Mouse (Mus musculus): ENCODE data around the gene H2-Ke6. TPM values are rescaled to one million over a fixed set of nuclear protein-coding genes. Genes with fewer than 3 reads are reported as not detected.

Gene H2-Ke6
- polyA plus RNA-seq (2021): 49.3 TPM

GRCm38 (mm10) chr17:34027656-34028223 lies at the start of gene H2-Ke6:
TSS of gene H2-Ke6 (minus strand) at chr17:34028060.
- TF ChIP-seq CTCF (IDR thresholded peaks at IDR 0.05): no peak
- ATAC-seq (peak; percentile 55), DNase-seq (ENCODE audit: low read depth, low spot score) (no peak)
- ChIA-PET CTCF (no interaction called here), POLR2A (no interaction called here)
- in situ Hi-C loops (cut with MboI; ENCODE audit: low pct_unique_long_range_greater_than_20kb): no loop called here
- no peaks in the 10 kb centered on the region for H3K27me3 ChIP-seq

- CTCF ChIA-PET: interaction anchor here (0.7 to 2.1 kb wide), 11 partner anchors 11 to 92 kb away, joined by 3 to 8 read pairs (median 3); partner anchors contain the start of gene H2-Oa
- in situ Hi-C loops (cut with MboI; ENCODE audit: low pct_unique_long_range_greater_than_20kb): loop anchor here (5.0 kb wide), 1 partner anchor 90 kb away; no protein-coding TSS in a partner anchor
- POLR2A ChIA-PET: interaction anchor here (0.9 to 1.0 kb wide), 2 partner anchors 25 to 93 kb away, joined by 3 read pairs; no protein-coding TSS in a partner anchor
- no peak for ATAC-seq
- peak; percentile 27 for DNase-seq (ENCODE audit: low read depth, low spot score)
- peak; percentile 93 for TF ChIP-seq CTCF (IDR thresholded peaks at IDR 0.05)
- H3K27me3 ChIP-seq: peaks cover 9% of the 10 kb centered on the region
These were observed 49.7 kb upstream of the H2-Ke6 start for GRCm38 (mm10) chr17:34077549-34077948.

GRCm38 (mm10) chr17:34075271-34075670 lies 47.4 kb upstream of the H2-Ke6 start:
- peaks cover 9% of the 10 kb centered on the region for H3K27me3 ChIP-seq
- ChIA-PET POLR2A (no interaction called here), CTCF (interaction anchor here (1.0 to 1.1 kb wide), 3 partner anchors 21 to 93 kb away, joined by 3 to 4 read pairs (median 4); no protein-coding TSS in a partner anchor)
- ATAC-seq (no peak), DNase-seq (ENCODE audit: low read depth, low spot score) (no peak)
- peak; percentile 79 for TF ChIP-seq CTCF (IDR thresholded peaks at IDR 0.05)
- in situ Hi-C loops (cut with MboI; ENCODE audit: low pct_unique_long_range_greater_than_20kb): loop anchor here (5.0 kb wide), 1 partner anchor 92 kb away; no protein-coding TSS in a partner anchor

GRCm38 (mm10) chr17:34072091-34072490 lies 44.2 kb upstream of the H2-Ke6 start:
- no peak for TF ChIP-seq CTCF (IDR thresholded peaks at IDR 0.05)
- in situ Hi-C loops (cut with MboI; ENCODE audit: low pct_unique_long_range_greater_than_20kb): no loop called here
- ChIA-PET CTCF (interaction anchor here (1.6 kb wide), 1 partner anchor 13 kb away, joined by 3 read pairs; no protein-coding TSS in a partner anchor), POLR2A (no interaction called here)
- DNase-seq (ENCODE audit: low read depth, low spot score): no peak
- no peak for ATAC-seq
- peaks cover 6% of the 10 kb centered on the region for H3K27me3 ChIP-seq

GRCm38 (mm10) chr17:34068864-34069263 lies 41.0 kb upstream of the H2-Ke6 start:
- CTCF ChIA-PET: no interaction called here
- TF ChIP-seq CTCF (IDR thresholded peaks at IDR 0.05): no peak
- in situ Hi-C loops (cut with MboI; ENCODE audit: low pct_unique_long_range_greater_than_20kb): no loop called here
- ATAC-seq (no peak), DNase-seq (ENCODE audit: low read depth, low spot score) (no peak)
- POLR2A ChIA-PET: no interaction called here
- H3K27me3 ChIP-seq: no peaks in the 10 kb centered on the region

- TF ChIP-seq CTCF (IDR thresholded peaks at IDR 0.05): no peak
- ATAC-seq (no peak), DNase-seq (ENCODE audit: low read depth, low spot score) (no peak)
- in situ Hi-C loops (cut with MboI; ENCODE audit: low pct_unique_long_range_greater_than_20kb): no loop called here
- ChIA-PET POLR2A (no interaction called here), CTCF (no interaction called here)
- no peaks in the 10 kb centered on the region for H3K27me3 ChIP-seq
These were observed 29.4 kb upstream of the H2-Ke6 start for GRCm38 (mm10) chr17:34057224-34057623.

- in situ Hi-C loops (cut with MboI; ENCODE audit: low pct_unique_long_range_greater_than_20kb): no loop called here
- no peak for DNase-seq (ENCODE audit: low read depth, low spot score)
- ATAC-seq: no peak
- POLR2A ChIA-PET: no interaction called here
- TF ChIP-seq CTCF (IDR thresholded peaks at IDR 0.05): no peak
- no peaks in the 10 kb centered on the region for H3K27me3 ChIP-seq
- CTCF ChIA-PET: no interaction called here
These were observed 19.7 kb upstream of the H2-Ke6 start for GRCm38 (mm10) chr17:34047404-34048050.

GRCm38 (mm10) chr17:34045941-34046340 lies 18.1 kb upstream of the H2-Ke6 start:
- DNase-seq (ENCODE audit: low read depth, low spot score) (no peak), ATAC-seq (no peak)
- TF ChIP-seq CTCF (IDR thresholded peaks at IDR 0.05): no peak
- peaks cover 5% of the 10 kb centered on the region for H3K27me3 ChIP-seq
- in situ Hi-C loops (cut with MboI; ENCODE audit: low pct_unique_long_range_greater_than_20kb): no loop called here
- POLR2A ChIA-PET: no interaction called here
- CTCF ChIA-PET: no interaction called here

- ChIA-PET CTCF (no interaction called here), POLR2A (no interaction called here)
- TF ChIP-seq CTCF (IDR thresholded peaks at IDR 0.05): no peak
- in situ Hi-C loops (cut with MboI; ENCODE audit: low pct_unique_long_range_greater_than_20kb): no loop called here
- no peak for ATAC-seq
- peaks cover 7% of the 10 kb centered on the region for H3K27me3 ChIP-seq
- DNase-seq (ENCODE audit: low read depth, low spot score): no peak
These were observed 11.9 kb upstream of the H2-Ke6 start for GRCm38 (mm10) chr17:34039562-34040450.

- peaks cover 7% of the 10 kb centered on the region for H3K27me3 ChIP-seq
- in situ Hi-C loops (cut with MboI; ENCODE audit: low pct_unique_long_range_greater_than_20kb): no loop called here
- no peak for TF ChIP-seq CTCF (IDR thresholded peaks at IDR 0.05)
- ChIA-PET CTCF (no interaction called here), POLR2A (no interaction called here)
- no peak for ATAC-seq
- DNase-seq (ENCODE audit: low read depth, low spot score): no peak
These were observed 11.2 kb upstream of the H2-Ke6 start, which contains the start of gene Col11a2 for GRCm38 (mm10) chr17:34038878-34039561. TSS of gene Col11a2 (plus strand) at chr17:34039437.

Data from Patski (cell line).